Mouse (Mus musculus) limb, embryonic 14.5 days (tissue): ENCODE data around the gene Otulin. TPM values are rescaled to one million over a fixed set of nuclear protein-coding genes. Genes with fewer than 3 reads are reported as not detected.
A peak's percentile ranks its signal among the peaks of the same experiment; 100 is the strongest.

Source experiments
- ATAC-seq: fragments of 200-750 bp; cut with Nextera tagmentation; 2 replicates; pipeline ENCODE4 v1.8.0; 2017; ENCODE audit warnings: low read depth, moderate number of reproducible peaks, moderate TSS enrichment; ENCODE audit not compliant: low FRiP score
- DNase-seq: peaks from one replicate; pipeline ENCODE4 v3.0.0-alpha.2; 2015; ENCODE audit warnings: low spot score
- H3K27ac ChIP-seq: fragments of 300-500 bp; sonication (generic); replicated peaks from 2 replicates; pipeline ENCODE4 v1.5.1; 2014; ENCODE audit warnings: low read depth, mild to moderate bottlenecking, low read length, moderate library complexity, mixed read lengths
- H3K27me3 ChIP-seq: fragments of 300-500 bp; sonication (generic); 2 replicates; pipeline ENCODE4 v1.6.1; 2014; ENCODE audit warnings: low read length, mixed read lengths; ENCODE audit not compliant: control insufficient read depth, insufficient read depth
- H3K36me3 ChIP-seq: fragments of 300-500 bp; sonication (generic); 2 replicates; pipeline ENCODE4 v1.6.1; 2014; ENCODE audit warnings: mild to moderate bottlenecking, low read length, moderate library complexity, mixed read lengths; ENCODE audit not compliant: control insufficient read depth, insufficient read depth
- H3K4me1 ChIP-seq: fragments of 300-500 bp; sonication (generic); 2 replicates; pipeline ENCODE4 v1.6.1; 2014; ENCODE audit warnings: antibody characterized with exemption, low read length, mixed read lengths; ENCODE audit not compliant: control insufficient read depth, insufficient read depth
- H3K4me2 ChIP-seq: fragments of 300-500 bp; sonication (generic); replicated peaks from 2 replicates; pipeline ENCODE4 v1.6.1; 2014; ENCODE audit warnings: low read depth, mild to moderate bottlenecking, low read length, moderate library complexity; ENCODE audit not compliant: severe bottlenecking
- H3K4me3 ChIP-seq: fragments of 300-500 bp; sonication (generic); replicated peaks from 2 replicates; pipeline ENCODE4 v1.5.1; 2014; ENCODE audit warnings: low read length
- H3K9ac ChIP-seq: fragments of 300-500 bp; sonication (generic); 2 replicates; pipeline ENCODE4 v1.6.1; 2014; ENCODE audit warnings: mild to moderate bottlenecking, low read depth, low read length, moderate library complexity; ENCODE audit not compliant: severe bottlenecking
- H3K9me3 ChIP-seq: fragments of 300-500 bp; sonication (generic); 2 replicates; pipeline ENCODE4 v1.6.1; 2016; ENCODE audit warnings: low read length; ENCODE audit not compliant: control insufficient read depth
- POLR2A ChIP-seq: fragments of 200-500 bp; IDR thresholded peaks from 2 replicates; pipeline ENCODE4 v1.8.0; 2012; ENCODE audit warnings: inconsistent platforms, mild to moderate bottlenecking, moderate library complexity, borderline replicate concordance; ENCODE audit not compliant: insufficient read depth, insufficient read length; ENCODE audit errors: extremely low read depth
- WGBS: fragments of 180-500 bp; shearing (Covaris S2); extraction: QIAGEN DNeasy Blood & Tissue Kit; methylation state at CpG from one replicate; pipeline ENCODE4 v1.1.7; 2014; 5-methylcytosine and 5-hydroxymethylcytosine counted together
- polyA plus RNA-seq, 2 experiments: library from polyadenylated mRNA; depleted of rRNA in 1 of 2; stranded (reverse) in 1 of 2; unstranded in 1 of 2; fragments of >200 nt; fragmentation: Nextera tagmentation in 1 of 2; extraction: Ambion mirVana in 1 of 2; gene quantifications; 2 replicates each; pipeline versions ENCODE4 v1.2.1 to v1.2.3; 2012 to 2014

Gene Otulin
- polyA plus RNA-seq, 2 experiments: 25.7 to 43.0 TPM

DNA sequence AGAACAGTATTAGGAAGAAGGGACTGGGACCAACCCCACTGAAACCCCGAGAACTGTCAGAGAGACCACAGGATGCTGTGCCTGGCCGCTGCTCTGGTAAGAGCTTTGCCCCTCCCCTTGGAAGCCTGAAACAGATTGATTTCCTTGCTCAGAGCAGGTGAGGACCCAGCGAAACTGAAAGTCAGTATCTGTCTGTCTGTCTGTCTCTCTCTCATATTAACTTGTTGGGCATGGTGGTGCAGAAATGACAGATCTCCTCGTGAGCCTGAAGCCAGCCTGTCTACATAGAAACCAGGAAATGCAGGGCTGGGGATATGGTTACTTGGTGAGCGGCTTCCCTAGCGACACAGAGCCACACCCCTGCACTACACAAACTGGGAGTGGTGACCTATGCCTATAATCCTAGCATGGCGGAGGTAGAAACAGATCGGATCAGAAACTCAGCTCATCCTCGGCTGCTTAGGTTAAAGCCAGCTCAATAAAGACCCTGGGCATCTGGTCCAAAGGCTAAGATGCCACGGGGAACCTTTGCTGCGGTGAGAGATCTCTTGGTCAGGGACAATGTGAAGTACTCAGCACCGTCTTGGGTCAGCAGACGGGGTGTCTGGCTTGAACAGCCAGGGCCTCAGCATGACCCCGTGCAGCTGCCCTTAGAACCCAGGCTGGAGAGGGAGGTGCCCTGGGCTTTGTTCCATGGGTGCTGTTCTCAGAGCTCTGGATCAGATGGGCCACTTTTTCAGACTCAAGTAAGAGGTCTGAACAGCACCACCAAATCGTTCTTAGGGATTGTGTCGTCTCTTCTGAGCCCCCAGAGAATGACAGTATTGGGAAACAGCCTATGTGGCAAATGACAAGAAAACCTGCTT lies 52.3 kb downstream of the Otulin start:
- H3K27me3 ChIP-seq: no peaks in the 10 kb centered on the region
- H3K4me3 ChIP-seq: no peak overlapping the region
- H3K36me3 ChIP-seq: no peaks in the 10 kb centered on the region; the same call in none of the 2 replicates
- peaks cover 14% of the 10 kb centered on the region for H3K4me1 ChIP-seq
- H3K9ac ChIP-seq: no peak overlapping the region
- 84% methylated on average over 16 of the region's 16 CpGs for WGBS
- no peak for TF ChIP-seq POLR2A
- ATAC-seq (no peak), DNase-seq (no peak)
- no peak overlapping the region for H3K4me2 ChIP-seq
- H3K27ac ChIP-seq: no peak overlapping the region
- H3K9me3 ChIP-seq: 0 out of 2 replicates have a peak, but pooled peaks cover 2% of the 10 kb centered on the region

DNA sequence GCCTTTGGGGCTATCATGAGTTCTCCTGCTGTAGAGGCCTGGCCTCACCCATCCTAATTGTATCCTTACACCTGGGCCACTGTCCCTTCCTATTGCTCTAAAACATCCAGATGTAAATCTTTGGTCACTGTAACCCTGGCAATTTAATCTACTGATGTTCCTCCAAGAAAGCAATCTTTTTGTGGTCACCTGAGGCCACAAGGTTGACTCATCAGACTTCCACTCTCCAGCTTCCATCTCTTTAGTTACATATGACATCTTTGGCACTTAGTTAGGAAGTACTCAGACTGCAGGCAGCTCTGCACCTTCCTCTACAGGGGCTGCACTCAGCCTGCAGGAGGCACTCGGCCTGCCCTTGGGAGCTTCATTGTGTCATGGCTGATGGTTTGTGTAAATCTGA lies 53.6 kb downstream of the Otulin start:
- Histone ChIP-seq H3K9ac (no peak overlapping the region), H3K27me3 (no peaks in the 10 kb centered on the region), H3K27ac (no peak overlapping the region), H3K9me3 (no peaks in the 10 kb centered on the region), H3K36me3 (peaks cover 5% of the 10 kb centered on the region; the same call in 1 of the 2 replicates), H3K4me2 (no peak overlapping the region), H3K4me3 (no peak overlapping the region), H3K4me1 (peaks cover 14% of the 10 kb centered on the region)
- TF ChIP-seq POLR2A: no peak
- WGBS: 83% methylated on average over 1 of the region's 1 CpGs
- ATAC-seq (no peak), DNase-seq (no peak)

DNA sequence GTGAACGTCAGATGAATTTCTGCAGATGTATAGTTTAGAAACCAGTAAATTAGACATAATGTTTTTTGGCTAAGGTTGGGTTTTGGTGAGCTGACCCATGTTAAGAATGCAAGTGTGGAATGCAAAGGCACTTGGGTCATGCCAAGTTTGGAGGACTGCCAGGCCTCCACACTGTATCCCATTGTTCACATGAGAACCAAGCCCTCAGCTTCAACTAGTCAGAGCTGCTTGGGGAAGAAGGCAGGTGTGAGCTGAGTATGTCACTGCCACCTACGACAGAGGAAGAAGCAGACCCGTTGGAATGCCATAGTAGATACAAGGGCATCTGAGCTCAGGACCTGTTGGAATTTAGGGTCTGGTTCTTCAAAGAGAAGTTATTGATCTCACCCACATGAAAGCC lies 54.6 kb downstream of the Otulin start:
- Histone ChIP-seq H3K4me2 (no peak overlapping the region), H3K9me3 (no peaks in the 10 kb centered on the region), H3K9ac (no peak overlapping the region), H3K36me3 (peaks cover 5% of the 10 kb centered on the region; the same call in 1 of the 2 replicates), H3K27ac (no peak overlapping the region), H3K4me1 (peaks cover 14% of the 10 kb centered on the region), H3K4me3 (no peak overlapping the region), H3K27me3 (no peaks in the 10 kb centered on the region)
- no peak for TF ChIP-seq POLR2A
- ATAC-seq (no peak), DNase-seq (peak; percentile 59)
- 59% methylated on average over 3 of the region's 3 CpGs for WGBS

DNA sequence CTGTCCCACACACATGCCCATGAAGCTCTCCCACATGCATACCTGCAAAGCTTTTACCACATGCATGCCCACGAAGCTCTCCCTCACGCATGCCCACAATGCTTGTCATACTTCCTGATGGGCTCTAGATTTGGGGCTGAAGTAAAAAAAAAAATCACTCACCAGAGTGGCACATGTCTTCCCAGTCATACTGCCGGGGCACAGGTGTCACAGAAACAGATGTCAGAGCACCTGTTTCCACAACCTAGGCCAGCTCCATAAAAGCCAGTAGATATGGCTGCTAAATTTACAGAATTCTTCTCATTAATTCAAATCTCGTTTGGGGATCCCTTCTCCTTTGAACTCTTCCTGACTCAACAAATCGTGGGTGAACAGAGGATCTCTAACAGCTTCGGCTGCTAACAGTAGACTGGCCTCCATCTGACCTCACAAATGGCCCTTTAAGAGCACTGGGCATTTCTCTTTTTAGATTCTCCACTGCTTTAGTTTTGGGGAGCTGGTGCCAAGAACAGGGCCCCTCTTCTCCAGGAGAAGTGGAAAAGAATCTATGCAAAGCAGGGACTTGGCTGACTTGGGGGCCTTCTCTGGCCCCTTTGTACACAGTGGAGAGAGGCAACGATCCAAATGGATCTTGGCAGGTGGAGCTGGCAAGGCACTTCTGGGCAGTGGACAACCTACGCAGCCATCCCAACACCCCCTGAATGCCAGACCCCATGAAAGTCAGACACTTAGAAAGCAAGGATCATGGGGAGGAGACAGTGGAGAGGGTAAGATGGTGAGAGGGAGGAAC lies 55.3 kb downstream of the Otulin start:
- no peak for TF ChIP-seq POLR2A
- WGBS: 67% methylated on average over 8 of the region's 8 CpGs
- Histone ChIP-seq H3K4me3 (no peak overlapping the region), H3K36me3 (peaks cover 5% of the 10 kb centered on the region; the same call in 1 of the 2 replicates), H3K4me1 (peaks cover 17% of the 10 kb centered on the region), H3K27me3 (no peaks in the 10 kb centered on the region), H3K4me2 (no peak overlapping the region), H3K9me3 (no peaks in the 10 kb centered on the region), H3K27ac (no peak overlapping the region), H3K9ac (no peak overlapping the region)
- DNase-seq (no peak), ATAC-seq (no peak)

DNA sequence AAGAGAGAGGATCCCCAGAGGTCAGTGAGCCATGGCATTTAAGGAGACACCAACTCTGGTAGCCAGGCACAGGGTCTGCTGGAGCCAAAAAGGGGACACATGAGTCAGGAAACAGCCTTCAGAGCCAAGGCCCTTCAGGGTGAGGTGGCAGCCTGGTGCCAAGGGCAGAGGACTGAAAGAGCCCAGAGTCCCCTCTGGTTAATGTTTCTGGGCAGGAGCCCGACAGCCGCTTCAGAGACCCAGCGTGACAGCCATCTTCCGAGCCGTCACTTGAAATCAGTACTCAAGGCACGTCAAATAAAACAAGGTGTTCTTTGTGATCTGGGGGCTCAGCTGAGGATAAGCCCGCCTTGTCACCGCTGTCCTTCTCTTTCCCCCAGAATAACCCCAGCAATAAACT lies 59.3 kb downstream of the Otulin start:
- H3K27me3 ChIP-seq: no peaks in the 10 kb centered on the region
- no peak overlapping the region for H3K4me3 ChIP-seq
- H3K4me2 ChIP-seq: no peak overlapping the region
- no peaks in the 10 kb centered on the region for H3K9me3 ChIP-seq
- DNase-seq (no peak), ATAC-seq (no peak)
- no peak overlapping the region for H3K9ac ChIP-seq
- H3K36me3 ChIP-seq: 0 out of 2 replicates have a peak, but pooled peaks cover 5% of the 10 kb centered on the region
- 84% methylated on average over 8 of the region's 8 CpGs for WGBS
- peaks cover 15% of the 10 kb centered on the region for H3K4me1 ChIP-seq
- TF ChIP-seq POLR2A: no peak
- H3K27ac ChIP-seq: no peak overlapping the region
